Mouse (Mus musculus) brain, embryonic 14.5 days (tissue): Measurements from ENCODE around the gene Gm10337.

ENCODE experiments used
- CTCF ChIP-seq: fragments of 200-500 bp; IDR thresholded peaks from 2 replicates; pipeline ENCODE4 v1.5.1; 2012; ENCODE audit warnings: inconsistent platforms, mild to moderate bottlenecking, moderate library complexity, borderline replicate concordance; ENCODE audit not compliant: insufficient read depth, insufficient read length; ENCODE audit errors: extremely low read depth
- POLR2A ChIP-seq: fragments of 200-500 bp; IDR thresholded peaks from 2 replicates; pipeline ENCODE4 v1.6.1; 2012; ENCODE audit warnings: mild to moderate bottlenecking, inconsistent platforms, borderline replicate concordance; ENCODE audit not compliant: poor library complexity, insufficient read depth, insufficient read length, severe bottlenecking; ENCODE audit errors: extremely low read depth

GRCm38 (mm10) chr15:102470183-102470604, 33.3 kb upstream of the Gm10337 start, which contains the start of gene Pcbp2:
- TF ChIP-seq CTCF, result peak; percentile 90
- peak; percentile 69 for TF ChIP-seq POLR2A
